Mouse (Mus musculus) ovary, adult 10 weeks (tissue): ENCODE results near the gene Gm9049. TPM values are rescaled to one million over a fixed set of nuclear protein-coding genes. Genes with fewer than 3 reads are reported as not detected.

Source experiments
- polyA plus RNA-seq: library from polyadenylated mRNA; stranded (reverse); fragments of 350-450 nt; fragmentation: Illumina TruSeq; extraction: RNeasy Lipid Tissue Mini Kit (QIAGEN cat#74804); gene quantifications from one replicate; pipeline ENCODE4 v1.2.3, GENCODE M21; 2014

The Gm9049 gene
- polyA plus RNA-seq = not detected

GRCm38 (mm10) chr10:118354005-118354404 lies at the start of gene Gm9049:
Gene Gm9049, minus strand, starts transcription at chr10:118354105.

GRCm38 (mm10) chr10:118348579-118348978 lies 5.3 kb downstream of the Gm9049 start, which contains the start of gene Gm9048:
Gene Gm9048, minus strand, starts transcription at chr10:118348679.

GRCm38 (mm10) chr10:118343155-118343554 lies 10.8 kb downstream of the Gm9049 start, which contains the start of gene Gm9046:
Gene Gm9046, minus strand, starts transcription at chr10:118343255.

GRCm38 (mm10) chr10:118337731-118338130 lies 16.2 kb downstream of the Gm9049 start, which contains the start of gene Gm9045:
Gene Gm9045, minus strand, starts transcription at chr10:118337831.

GRCm38 (mm10) chr10:118332308-118332707 lies 21.6 kb downstream of the Gm9049 start, which contains the start of gene Gm9044:
Gene Gm9044, minus strand, starts transcription at chr10:118332408.

GRCm38 (mm10) chr10:118326869-118327268 lies 27.0 kb downstream of the Gm9049 start, which contains the start of gene Gm9040:
Gene Gm9040, minus strand, starts transcription at chr10:118326969.

Other genes starting within 250 kb of the Gm9049 start
- 11.6 TPM for gene Mdm1, start 212.3 kb downstream of the Gm9049 start, polyA plus RNA-seq
- not detected for gene Il22, start 149.2 kb downstream of the Gm9049 start, polyA plus RNA-seq
- not detected for gene Gm32717, start 113.3 kb downstream of the Gm9049 start, polyA plus RNA-seq
- gene Gm32802, start 95.4 kb downstream of the Gm9049 start, polyA plus RNA-seq = not detected
- gene Iltifb, start 59.1 kb downstream of the Gm9049 start, polyA plus RNA-seq = not detected
- not detected for gene Gm9040, start 27.1 kb downstream of the Gm9049 start, polyA plus RNA-seq
- not detected for gene Gm9044, start 21.7 kb downstream of the Gm9049 start, polyA plus RNA-seq
- gene Gm9045, start 16.3 kb downstream of the Gm9049 start, polyA plus RNA-seq = not detected
- not detected for gene Gm9046, start 10.8 kb downstream of the Gm9049 start, polyA plus RNA-seq
- not detected for gene Gm9048, start 5.4 kb downstream of the Gm9049 start, polyA plus RNA-seq
- not detected for gene Ifng, start 86.9 kb upstream of the Gm9049 start, polyA plus RNA-seq